Mouse (Mus musculus) liver (tissue): ENCODE results near the gene Ccnjl.

Source experiments
- DNase-seq: peaks from one replicate; pipeline ENCODE4 v3.0.0-alpha.2; 2020; ENCODE audit warnings: mixed read lengths

The Ccnjl gene

DNA sequence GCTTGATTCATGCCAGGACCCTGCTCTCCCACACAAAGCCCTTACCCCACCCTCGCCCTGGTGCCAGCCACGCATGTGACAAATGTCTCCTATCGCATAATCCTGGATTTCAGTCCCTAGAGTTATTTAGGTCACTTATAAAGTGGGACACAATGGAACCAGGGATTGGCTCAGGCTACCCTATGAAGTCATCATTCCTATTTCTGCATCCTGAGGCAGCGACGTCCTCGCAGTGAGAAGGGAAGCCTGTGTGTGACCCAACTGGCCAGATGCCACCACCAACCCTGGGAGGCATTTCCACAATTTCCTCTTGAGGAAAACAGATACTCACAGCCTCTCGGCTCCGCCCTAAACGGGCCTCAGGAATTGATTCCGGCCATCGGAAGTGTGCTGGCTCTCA lies 41.0 kb downstream of the Ccnjl start:
- DNase-seq: peak; percentile 31

GRCm38 (mm10) chr11:43575061-43575375 lies 46.4 kb downstream of the Ccnjl start:
- no peak for DNase-seq

GRCm38 (mm10) chr11:43575376-43576151 lies 47.0 kb downstream of the Ccnjl start:
- DNase-seq: peak; percentile 21

DNA sequence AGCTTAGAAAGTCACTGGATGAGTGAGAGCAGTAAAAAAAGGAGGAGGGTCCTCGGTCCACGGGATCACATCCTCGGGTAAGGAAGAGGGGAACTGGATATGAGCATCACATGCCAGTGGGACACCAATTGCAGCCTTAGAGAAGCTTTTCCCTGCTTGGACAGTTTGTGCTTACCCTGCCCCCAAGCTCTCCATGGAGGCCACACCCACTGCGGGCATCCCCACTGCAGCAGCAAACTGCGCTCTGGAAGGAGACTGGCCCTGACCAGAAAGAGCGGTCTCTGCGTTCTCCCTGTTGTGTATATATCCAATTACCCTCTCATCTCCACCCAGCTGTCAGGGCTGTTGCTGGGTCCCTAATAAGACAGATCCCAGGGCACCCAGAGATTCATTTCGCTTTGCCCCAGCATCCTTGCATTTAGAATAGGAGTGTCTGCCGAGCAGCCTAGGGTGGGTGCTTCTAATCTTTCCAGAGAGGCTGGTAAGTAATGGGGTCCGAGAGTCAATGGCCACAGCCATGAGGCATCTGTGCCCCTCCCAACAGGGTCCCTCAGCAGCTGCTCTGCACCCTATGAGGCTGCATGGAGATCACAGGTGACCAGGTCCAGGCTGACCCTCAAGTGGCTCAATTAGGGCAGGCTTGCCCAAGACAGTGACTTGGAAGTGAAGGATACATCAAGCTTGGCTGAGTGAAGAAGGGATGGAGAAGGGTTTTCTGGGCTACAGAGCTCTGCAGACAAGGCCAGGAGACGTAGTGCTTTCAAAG lies 49.3 kb downstream of the Ccnjl start:
- DNase-seq: no peak

DNA sequence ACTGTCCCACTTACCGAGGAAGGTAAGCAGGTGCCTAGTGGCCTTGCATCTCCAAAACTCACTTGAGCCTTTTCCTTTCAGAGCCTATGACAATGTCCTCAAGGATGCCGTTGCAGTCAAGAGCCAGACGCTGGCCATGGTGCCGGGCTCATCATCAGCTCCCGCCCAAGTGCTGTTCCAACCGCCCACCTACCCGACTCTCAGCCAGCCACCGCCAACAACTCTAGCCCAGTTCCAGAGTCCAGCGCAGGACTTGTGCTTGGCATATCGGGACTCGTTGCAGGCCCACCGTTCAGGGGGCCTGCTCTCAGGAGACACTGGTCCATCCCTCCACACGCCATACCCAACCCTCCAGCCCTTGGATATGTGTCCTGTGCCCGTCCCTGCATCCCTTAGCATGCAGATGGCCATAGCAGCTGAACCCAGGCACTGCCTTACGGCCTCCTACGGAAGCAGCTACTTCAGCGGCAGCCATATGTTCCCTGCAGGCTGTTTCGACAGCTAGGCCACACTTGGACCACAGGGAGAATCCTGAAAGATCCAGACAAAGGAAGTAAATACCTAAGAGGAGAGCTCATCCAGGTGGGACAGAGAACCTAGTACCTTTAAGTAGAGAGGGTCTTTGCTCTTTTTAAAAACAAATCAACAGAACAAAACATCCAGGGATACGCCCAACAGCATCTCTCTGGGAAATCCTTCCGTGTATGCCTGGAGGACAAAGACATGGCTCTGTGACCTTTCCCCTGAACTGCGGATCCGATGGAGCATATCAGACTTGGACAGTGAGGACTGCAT lies 56.8 kb downstream of the Ccnjl start:
- no peak for DNase-seq

- DNase-seq: peak; percentile 66
Measured at GRCm38 (mm10) chr11:43586324-43587090, 57.9 kb downstream of the Ccnjl start, which contains the start of gene 4933415A04Rik. TSS of gene 4933415A04Rik (plus strand) at chr11:43587040.

- no peak for DNase-seq
Measured at GRCm38 (mm10) chr11:43589530-43590072, 61.0 kb downstream of the Ccnjl start.

DNA sequence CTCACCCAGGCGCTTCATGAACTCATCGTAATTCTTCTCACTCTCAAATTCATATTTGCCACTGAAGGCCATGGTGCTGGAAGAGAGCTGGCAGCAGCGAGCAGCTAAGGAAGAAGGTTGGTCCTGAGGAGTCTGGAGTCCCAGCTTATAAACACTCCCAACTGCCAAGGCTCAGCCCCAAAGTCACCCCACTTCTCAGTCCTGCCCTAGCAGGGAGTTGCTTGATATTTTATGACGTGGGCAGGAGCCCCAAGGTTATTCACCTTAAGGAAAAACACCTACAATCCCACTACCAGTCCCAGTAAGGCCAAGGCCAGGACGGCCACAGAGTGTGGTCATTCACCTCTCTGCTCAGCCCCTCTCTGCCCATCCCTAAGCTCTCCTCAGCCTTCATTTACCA lies 72.9 kb downstream of the Ccnjl start, which contains the start of gene Fabp6:
TSS of gene Fabp6 (minus strand) at position 101 of the 400 bp plus-strand sequence.
- no peak for DNase-seq

- DNase-seq: no peak
Measured at GRCm38 (mm10) chr11:43604207-43604606, 75.6 kb downstream of the Ccnjl start.

DNA sequence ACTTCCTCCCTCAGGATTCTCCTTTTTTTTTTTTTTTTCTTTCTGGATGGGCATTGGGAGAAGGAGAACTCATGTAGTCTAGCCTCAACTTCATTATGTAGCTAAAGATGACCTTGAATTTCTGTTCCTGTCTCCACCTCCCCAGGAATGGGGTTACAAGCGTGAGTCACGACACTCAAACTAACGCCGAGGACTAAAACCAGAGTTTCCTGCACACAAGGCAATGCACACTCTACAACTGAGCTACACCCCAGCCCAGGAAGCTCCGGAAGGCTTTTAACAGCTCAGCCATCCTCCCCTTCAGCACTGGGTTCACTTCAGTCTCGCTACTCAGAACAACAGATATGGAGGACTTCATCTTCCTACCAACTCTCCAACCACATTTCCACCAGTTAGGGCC lies 76.3 kb downstream of the Ccnjl start:
- no peak for DNase-seq

DNA sequence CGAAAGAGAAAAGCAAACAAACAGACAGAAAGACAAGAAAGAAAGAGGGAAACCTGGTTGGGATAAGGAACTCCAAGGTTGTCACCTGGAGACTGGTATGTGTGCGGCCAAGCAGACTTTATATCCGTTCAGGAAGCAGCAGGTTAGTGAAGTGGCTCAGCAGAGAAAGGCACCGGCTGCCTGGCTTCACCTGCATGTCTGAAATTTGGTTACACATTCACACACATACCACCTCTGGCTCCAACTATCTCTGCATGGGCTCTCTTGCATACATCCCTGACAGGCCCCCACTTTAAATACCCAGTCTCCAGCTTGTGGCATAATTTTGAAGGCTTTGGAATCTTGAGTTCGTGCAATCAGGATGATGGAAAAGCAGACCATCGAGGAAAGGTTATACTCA lies 77.3 kb downstream of the Ccnjl start:
- DNase-seq: no peak

DNA sequence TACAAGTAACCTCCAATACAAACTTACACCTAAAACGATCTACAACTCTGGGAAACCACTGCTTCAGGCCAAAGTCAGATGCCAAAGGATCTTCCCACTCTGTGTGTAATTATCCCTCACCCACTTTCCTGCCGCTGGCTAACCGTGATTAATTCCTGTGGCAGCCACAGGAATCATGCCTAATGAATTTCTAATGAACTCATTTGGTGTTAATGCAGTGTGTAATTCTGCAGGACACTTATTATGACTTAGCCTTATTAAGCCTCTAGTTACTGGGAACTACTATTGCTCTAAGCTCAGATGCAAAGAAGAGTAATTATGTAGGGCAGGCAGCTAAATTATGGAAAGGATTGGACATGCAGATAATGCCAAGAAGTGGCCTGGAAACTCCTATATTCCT lies 79.9 kb downstream of the Ccnjl start:
- DNase-seq: no peak

GRCm38 (mm10) chr11:43610006-43610661 lies 81.5 kb downstream of the Ccnjl start:
- no peak for DNase-seq

DNA sequence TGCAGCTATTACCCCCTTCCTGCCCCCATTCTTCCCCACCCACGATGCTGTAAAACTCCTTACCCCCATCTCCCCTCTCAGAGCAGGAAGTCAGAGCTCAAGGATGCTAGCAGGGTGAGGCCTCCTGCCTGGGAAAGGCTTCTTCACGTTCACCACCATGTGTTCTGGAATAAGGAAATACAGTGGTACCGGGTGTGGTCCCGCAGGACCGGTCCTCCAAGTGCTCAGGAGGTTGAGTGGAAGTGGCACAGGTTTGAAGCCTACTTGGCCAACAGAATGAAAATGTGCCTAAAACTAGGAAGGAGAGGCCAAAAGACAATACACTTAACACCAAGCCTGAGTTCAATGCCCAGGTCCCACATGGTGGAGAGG lies 82.1 kb downstream of the Ccnjl start:
- DNase-seq: no peak

- DNase-seq: peak; percentile 83
Measured at GRCm38 (mm10) chr11:43612834-43613488, 84.4 kb downstream of the Ccnjl start.

GRCm38 (mm10) chr11:43617924-43618323 lies 89.3 kb downstream of the Ccnjl start:
- no peak for DNase-seq

DNA sequence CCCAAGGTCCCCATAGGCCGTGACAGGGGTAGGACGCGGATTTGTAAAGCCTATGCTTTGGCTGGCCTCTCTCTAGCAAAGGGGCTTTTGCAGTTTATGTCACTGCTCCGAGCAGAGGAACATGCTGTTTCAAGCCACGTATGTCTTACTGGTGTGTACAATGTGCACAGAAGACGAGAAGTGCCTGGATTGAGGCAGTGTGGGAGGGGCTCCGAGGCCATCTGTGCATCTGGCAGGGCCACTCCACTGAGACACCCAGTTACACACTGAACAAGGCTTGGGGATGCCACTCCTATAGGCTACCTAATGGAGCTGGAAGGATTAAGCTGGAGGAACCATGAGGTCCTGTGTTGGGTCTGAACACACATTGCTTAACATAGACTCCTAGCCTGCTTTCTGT lies 89.8 kb downstream of the Ccnjl start:
- no peak for DNase-seq

GRCm38 (mm10) chr11:43621769-43622168 lies 93.2 kb downstream of the Ccnjl start:
- DNase-seq: peak; percentile 24

DNA sequence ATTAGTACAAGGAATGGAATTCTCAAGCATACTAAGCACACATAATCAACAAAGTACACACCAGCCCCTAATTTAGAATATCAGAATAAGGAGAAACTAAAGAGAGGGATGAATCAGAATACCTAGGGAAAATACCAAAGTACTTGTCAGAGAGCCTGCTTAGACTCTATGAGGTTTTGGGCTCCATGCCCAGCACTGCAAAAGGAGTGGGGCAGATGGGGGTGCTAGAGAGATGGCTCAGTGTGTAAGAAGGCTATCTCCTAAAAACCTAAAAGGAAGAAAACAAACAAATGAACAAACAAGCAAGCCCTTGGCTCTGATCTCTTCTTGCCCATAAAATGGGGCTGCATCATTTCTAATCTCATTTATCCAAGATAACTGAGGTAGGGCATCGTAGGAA lies 95.8 kb downstream of the Ccnjl start:
- no peak for DNase-seq

- peak; percentile 48 for DNase-seq
Measured at GRCm38 (mm10) chr11:43626300-43626926, 97.8 kb downstream of the Ccnjl start.
